Mouse (Mus musculus): ENCODE results near the gene Pi4k2b.

DNA sequence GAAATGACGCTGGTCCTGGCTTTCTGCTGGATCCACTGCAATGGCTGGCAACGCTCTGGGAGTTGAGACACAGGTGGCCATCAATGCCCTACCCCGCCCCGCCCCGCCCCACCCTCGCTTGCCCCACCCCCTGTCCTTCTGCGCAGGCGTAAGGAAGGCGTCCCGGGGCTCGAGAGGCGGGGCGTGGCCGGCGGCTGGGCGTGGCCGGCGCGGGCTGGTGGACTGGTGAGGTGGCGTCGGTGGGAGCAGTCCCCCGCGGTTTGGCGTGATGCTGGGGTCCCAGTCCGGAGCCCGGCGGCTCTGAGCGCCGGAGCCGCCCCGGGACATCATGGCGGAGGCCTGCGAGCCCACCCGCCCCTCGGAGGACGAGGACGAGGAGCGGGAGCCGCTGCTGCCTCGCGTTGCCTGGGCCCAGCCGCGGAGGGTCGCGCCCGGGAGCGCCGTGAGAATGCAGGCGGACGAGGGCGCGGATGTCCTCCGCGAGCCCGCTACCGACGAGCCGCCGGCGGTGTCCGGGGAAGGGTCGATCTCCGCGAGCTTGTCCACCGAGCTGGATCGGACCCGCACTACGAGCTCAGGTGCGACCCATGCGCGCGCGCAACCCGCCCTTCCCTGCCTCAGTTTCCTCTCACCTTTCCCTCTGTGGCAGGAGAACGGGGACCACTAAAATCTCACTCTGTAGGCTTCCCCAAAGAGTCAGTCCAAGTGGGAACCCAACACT lies at the start of gene Pi4k2b:
- TF ChIP-seq GATA1 (IDR thresholded peaks at IDR 0.05; ENCODE audit: borderline replicate concordance, low read length) (no peak), FLI1 (IDR thresholded peaks at IDR 0.05; ENCODE audit: low read length) (no peak)

Measured in megakaryocyte, embryonic 14.5 days (primary cell).